ENCODE assay signal across 9 mouse cellular contexts in genomic region chr15:85583024-85583423, GRCm38 (mm10). TPM values are rescaled to one million over a fixed set of nuclear protein-coding genes. Genes with fewer than 3 reads are reported as not detected.
DNase-seq lines count a peak whose midpoint lies in the region; TF ChIP-seq lines count a peak whose summit lies in the region.
"Had no signal": no experiment of that assay in that cellular context is flagged by ENCODE, and none has a peak within 500 bp of the region (broad histone marks: within the 10 kb centered on the region; RNA-seq: fewer than 3 reads in every experiment).

No protein-coding gene starts in this region.

- no peaks in the 10 kb centered on the region for H3K36me3 ChIP-seq in CH12.LX (replicated peaks in 1 of 2; ENCODE audit: control insufficient read depth in 1 of 2, insufficient read depth in 1 of 2, low read length in 1 of 2)
- H3K36me3 ChIP-seq in forebrain, embryonic 10.5 days (replicated peaks): no peaks in the 10 kb centered on the region

- peak; percentile 42 for DNase-seq in CH12.LX (ENCODE audit: extremely low read depth)
- DNase-seq in c-Kit-positive CD71-negative TER-119-negative erythroid progenitor cells, embryonic 14.5 days (ENCODE audit: low read depth): peak; percentile 46
- DNase-seq in forebrain, embryonic 10.5 days (ENCODE audit: extremely low spot score, low spot score): peak; percentile 89
- peak; percentile 84 to 86 for DNase-seq in heart, postnatal 10 days
- peak; percentile 78 to 89 for DNase-seq in kidney, postnatal 36 days
- DNase-seq in lung, adult 2 months: peak; percentile 73
- DNase-seq in ovary, postnatal 14 days (ENCODE audit: low spot score): peak; percentile 76
- peak; percentile 73 for DNase-seq in thymus, postnatal 25 days

- H3K79me2 ChIP-seq in CH12.LX (replicated peaks; ENCODE audit: control insufficient read depth, extremely low read depth, insufficient read depth, poor library complexity, severe bottlenecking): no peaks in the 10 kb centered on the region

- H3K4me3 ChIP-seq in CH12.LX (replicated peaks in 1 of 3; ENCODE audit: low read depth in 2 of 3, low read length in 2 of 3, poor library complexity in 1 of 3): no peak overlapping the region
- H3K4me3 ChIP-seq in forebrain, embryonic 10.5 days: peak overlapping the region; percentile 80
- no peak overlapping the region for H3K4me3 ChIP-seq in lung, adult 2 months (replicated peaks; ENCODE audit: extremely low read depth, low read depth, low read length)
- H3K4me3 ChIP-seq: erythroblast, embryonic 14.5 days had no signal

- intact Hi-C loops in heart, postnatal 10 days (cut with DNase I): loop anchor here (1.0 to 5.0 kb wide), 5 partner anchors 106 to 431 kb away; no protein-coding TSS in a partner anchor

- H3K27me3 ChIP-seq in CH12.LX (replicated peaks): peaks cover 44% of the 10 kb centered on the region
- peaks cover 70% of the 10 kb centered on the region for H3K27me3 ChIP-seq in forebrain, embryonic 10.5 days (ENCODE audit: poor library complexity, severe bottlenecking)

- no peak for TF ChIP-seq POLR2A in CH12.LX (IDR thresholded peaks at IDR 0.05; ENCODE audit: low read depth, low read length)
- no peak for TF ChIP-seq POLR2A in lung, adult 2 months (IDR thresholded peaks at IDR 0.05; ENCODE audit: borderline replicate concordance, extremely low read depth, low read depth, low read length)

- H3K4me1 ChIP-seq in CH12.LX (ENCODE audit: control insufficient read depth in 1 of 2, insufficient read depth in 2 of 2): no peaks in the 10 kb centered on the region
- H3K4me1 ChIP-seq in forebrain, embryonic 10.5 days: peaks cover 57% of the 10 kb centered on the region
- H3K4me1 ChIP-seq in lung, adult 2 months (ENCODE audit: control insufficient read depth, insufficient read depth, low read length): no peaks in the 10 kb centered on the region

- H3K9ac ChIP-seq in CH12.LX (ENCODE audit: insufficient read depth, low read depth): no peak overlapping the region

- peak; percentile 82 for TF ChIP-seq RAD21 in CH12.LX (IDR thresholded peaks at IDR 0.05; ENCODE audit: low read depth, low read length)

- dilution Hi-C loops in CH12.LX (cut with MboI; ENCODE audit: extremely low pct_ligation_motif_present, extremely low pct_unique_long_range_greater_than_20kb, low sequenced_read_pairs): no loop called here

- in situ Hi-C loops in CH12.LX (cut with MboI; ENCODE audit: low pct_ligation_motif_present, low pct_unique_long_range_greater_than_20kb, low sequenced_read_pairs): loop anchor here (5.0 kb wide), 2 partner anchors 101 to 311 kb away; no protein-coding TSS in a partner anchor

- no peak for TF ChIP-seq EP300 in CH12.LX (IDR thresholded peaks at IDR 0.05; ENCODE audit: low read length)

- WGBS in forebrain, embryonic 10.5 days: 3% methylated on average over 8 of the region's 8 CpGs
- 1% methylated on average over 8 of the region's 8 CpGs for WGBS in lung, adult 2 months

- no peak overlapping the region for H3K4me2 ChIP-seq in CH12.LX (ENCODE audit: insufficient read depth, low read depth, poor library complexity, severe bottlenecking)

- peaks cover 16% of the 10 kb centered on the region for H3K9me3 ChIP-seq in CH12.LX (replicated peaks; ENCODE audit: low read length)
- no peaks in the 10 kb centered on the region for H3K9me3 ChIP-seq in forebrain, embryonic 10.5 days

- peak; percentile 15 to 88; a peak in 3 of 4 replicates for TF ChIP-seq CTCF in CH12.LX (conservative IDR thresholded peaks at IDR 0.05 in 1 of 2, IDR thresholded peaks at IDR 0.05 in 1 of 2; ENCODE audit: low read depth in 2 of 2, low read length in 2 of 2)
- peak; percentile 95 for TF ChIP-seq CTCF in lung, adult 2 months (IDR thresholded peaks at IDR 0.05; ENCODE audit: insufficient read depth, low read length)

- no peak overlapping the region for H3K27ac ChIP-seq in CH12.LX (ENCODE audit: insufficient read depth, low read depth)
- H3K27ac ChIP-seq in forebrain, embryonic 10.5 days: peak overlapping the region; percentile 96

TF ChIP-seq in CH12.LX, 34 proteins besides CTCF, POLR2A, EP300 and RAD21:
- TF ChIP-seq MAFK (IDR thresholded peaks at IDR 0.05; ENCODE audit: insufficient replicate concordance, low read length): no peak
- no peak for TF ChIP-seq RCOR1 (conservative IDR thresholded peaks at IDR 0.05; ENCODE audit: low read depth, low read length)
- no peak for TF ChIP-seq HCFC1 (IDR thresholded peaks at IDR 0.05; ENCODE audit: low read depth, low read length)
- no peak for TF ChIP-seq JUND (conservative IDR thresholded peaks at IDR 0.05; ENCODE audit: low read depth, low read length)
- TF ChIP-seq NELFE (IDR thresholded peaks at IDR 0.05; ENCODE audit: low read depth, low read length): no peak
- TF ChIP-seq ZC3H11A (IDR thresholded peaks at IDR 0.05; ENCODE audit: low read depth, low read length): peak; percentile 32; the same call in 1 of the 2 replicates
- peak; percentile 78 for TF ChIP-seq SMC3 (IDR thresholded peaks at IDR 0.05; ENCODE audit: low read depth, low read length)
- TF ChIP-seq TBP (conservative IDR thresholded peaks at IDR 0.05; ENCODE audit: low read depth, low read length): no peak
- no peak for TF ChIP-seq SIN3A (IDR thresholded peaks at IDR 0.05; ENCODE audit: low read length)
- no peak for TF ChIP-seq MAZ (IDR thresholded peaks at IDR 0.05; ENCODE audit: low read depth, low read length)
- no peak for TF ChIP-seq USF1 (IDR thresholded peaks at IDR 0.05; ENCODE audit: low read depth, low read length)
- TF ChIP-seq CHD2 (IDR thresholded peaks at IDR 0.05; ENCODE audit: low read length): no peak
- TF ChIP-seq PAX5 (IDR thresholded peaks at IDR 0.05; ENCODE audit: low read length): no peak
- TF ChIP-seq NRF1 (IDR thresholded peaks at IDR 0.05; ENCODE audit: low read depth, low read length): no peak

RNA-seq across cellular contexts. Expression of gene Wnt7b, which starts 0.8 kb away (rescaled TPM):
- total RNA-seq in CH12.LX (2012; rRNA removed) (not detected in 2 replicates), CH12.LX (2014; rRNA removed) (not detected in 2 replicates)
- polyA plus RNA-seq in CH12.LX (2012; ENCODE audit: insufficient read length, low read depth): not detected in 2 replicates
- 126 and 134 TPM in 2 replicates for polyA plus RNA-seq in forebrain, embryonic 10.5 days (2016; fragmentation: Nextera tagmentation; extraction: Ambion mirVana)
- total RNA-seq in heart, postnatal 10 days (2021): under 1 TPM; 0.22 to 0.25 TPM
- polyA plus RNA-seq in lung, adult 2 months (2012; rRNA removed): 7.0 and 13.2 TPM in 2 replicates
- polyA plus RNA-seq: erythroblast, embryonic 14.5 days had no signal
